Mouse (Mus musculus) lung, adult 18-20 months (tissue): Measurements from ENCODE around the gene Mob3b.

Experiments
- DNase-seq, 2 experiments: peaks; one replicate each; pipeline ENCODE4 v3.0.0; 2022; ENCODE audit warnings: mixed read lengths in 2 of 2

Mob3b gene

DNA sequence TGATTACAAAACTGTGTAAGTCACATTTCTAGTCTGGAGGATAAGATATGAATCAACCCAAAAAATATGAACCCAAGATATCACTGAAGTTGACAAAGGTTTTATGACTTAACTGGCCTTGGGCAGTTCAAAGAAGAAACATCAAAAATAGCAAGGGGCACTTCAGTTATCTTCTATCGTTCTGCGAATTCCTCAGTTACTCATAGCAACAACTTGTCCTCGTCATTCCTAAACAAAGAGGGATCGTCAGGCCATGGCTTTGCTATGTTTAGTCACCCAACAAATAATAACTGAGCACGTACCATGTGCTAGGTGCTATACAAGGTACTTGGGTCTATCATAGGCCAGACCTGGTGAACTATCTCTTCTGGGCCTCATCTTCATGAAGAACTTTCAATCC, 10.7 kb downstream of the Mob3b start:
- no peak for DNase-seq

DNA sequence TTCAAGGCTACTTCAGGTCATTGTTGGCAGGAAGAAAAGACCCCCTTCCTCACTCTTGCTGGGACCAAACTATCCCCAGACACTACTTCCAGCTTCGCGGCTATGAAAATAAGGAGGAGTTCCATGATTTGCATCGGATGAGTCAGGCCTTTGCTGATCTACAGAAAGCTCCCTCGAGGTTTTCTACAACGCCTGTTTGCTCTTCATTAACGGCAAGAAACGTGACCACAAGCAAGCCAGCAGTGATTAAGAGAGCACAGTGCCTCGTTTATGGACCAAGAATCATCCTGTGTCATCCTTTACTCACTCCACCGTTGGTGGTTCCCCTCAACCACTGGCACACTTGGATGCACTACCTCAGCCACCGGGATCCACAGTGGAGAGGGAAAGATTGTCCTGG, 11.6 kb downstream of the Mob3b start:
- DNase-seq = no peak

- no peak for DNase-seq
These were observed 13.7 kb downstream of the Mob3b start for GRCm38 (mm10) chr4:35143472-35144102.

- no peak for DNase-seq
These were observed 17.0 kb downstream of the Mob3b start for GRCm38 (mm10) chr4:35140317-35140716.

DNA sequence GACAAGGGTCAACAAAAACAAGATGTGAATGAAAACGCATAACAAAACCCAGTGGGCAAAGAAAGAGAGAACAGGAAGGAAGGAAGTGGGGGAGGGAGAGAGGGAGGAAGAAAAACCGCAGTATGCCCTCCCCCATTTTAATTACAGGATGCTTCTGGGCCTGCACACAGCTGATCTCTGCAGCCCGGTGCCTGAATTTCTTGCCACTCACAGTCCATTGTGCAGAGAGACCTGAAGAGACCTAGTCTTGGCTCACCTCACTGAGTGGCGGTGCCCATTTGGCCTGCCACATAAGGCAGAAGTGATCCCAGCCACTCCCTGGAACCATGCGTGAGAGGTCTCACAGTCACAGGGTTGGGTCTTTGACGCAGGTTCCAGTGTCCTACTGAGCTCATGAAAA, 19.2 kb downstream of the Mob3b start:
- DNase-seq = no peak

GRCm38 (mm10) chr4:35136996-35137395, 20.3 kb downstream of the Mob3b start:
- no peak for DNase-seq

- DNase-seq = no peak
These were observed 21.5 kb downstream of the Mob3b start for GRCm38 (mm10) chr4:35135806-35136205.

- DNase-seq = no peak
These were observed 22.3 kb downstream of the Mob3b start for GRCm38 (mm10) chr4:35134846-35135611.

- no peak for DNase-seq
These were observed 23.9 kb downstream of the Mob3b start for GRCm38 (mm10) chr4:35133411-35133810.

DNA sequence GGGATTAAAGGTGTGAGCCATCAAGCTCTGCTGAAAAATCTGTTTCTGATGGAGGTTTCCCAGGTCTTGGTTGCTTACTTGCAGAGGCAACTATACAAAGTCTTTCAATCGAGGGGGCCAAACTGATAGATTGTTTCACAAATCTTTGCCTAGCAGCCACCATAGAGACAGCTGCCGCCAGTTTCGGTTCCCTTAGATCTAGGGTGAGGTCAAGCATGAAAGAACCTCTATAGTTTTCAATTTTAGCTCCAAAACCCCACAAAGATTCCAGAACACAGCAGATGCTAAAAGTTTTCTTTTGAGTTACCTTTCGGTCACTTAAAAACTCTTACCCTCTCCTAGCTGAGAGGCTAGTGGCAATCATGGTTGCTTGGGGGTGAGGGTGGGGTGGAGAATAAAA, 25.7 kb downstream of the Mob3b start:
- no peak for DNase-seq

- peak; percentile 40 to 52 for DNase-seq
These were observed 26.8 kb downstream of the Mob3b start for GRCm38 (mm10) chr4:35130411-35130948.

DNA sequence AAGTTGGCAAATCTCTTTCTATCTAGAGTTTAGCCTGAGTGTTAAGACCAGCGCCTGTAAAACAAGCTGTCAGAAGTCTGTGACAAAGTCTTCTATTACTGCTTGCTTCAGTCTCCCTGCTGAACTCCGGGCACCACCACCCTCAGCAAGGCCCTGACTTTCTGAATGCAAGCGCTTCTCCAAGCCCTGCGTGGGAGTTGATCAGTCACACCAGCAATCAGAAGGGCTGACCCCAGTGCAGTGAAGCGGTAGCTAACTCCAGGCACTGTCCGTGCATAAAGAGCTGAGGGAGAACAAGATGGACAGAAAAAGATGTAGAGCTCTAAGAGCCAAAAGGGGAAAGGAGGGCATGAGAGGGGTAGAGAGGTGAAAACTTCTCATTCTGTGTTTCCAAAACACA, 29.5 kb downstream of the Mob3b start:
- no peak for DNase-seq

DNA sequence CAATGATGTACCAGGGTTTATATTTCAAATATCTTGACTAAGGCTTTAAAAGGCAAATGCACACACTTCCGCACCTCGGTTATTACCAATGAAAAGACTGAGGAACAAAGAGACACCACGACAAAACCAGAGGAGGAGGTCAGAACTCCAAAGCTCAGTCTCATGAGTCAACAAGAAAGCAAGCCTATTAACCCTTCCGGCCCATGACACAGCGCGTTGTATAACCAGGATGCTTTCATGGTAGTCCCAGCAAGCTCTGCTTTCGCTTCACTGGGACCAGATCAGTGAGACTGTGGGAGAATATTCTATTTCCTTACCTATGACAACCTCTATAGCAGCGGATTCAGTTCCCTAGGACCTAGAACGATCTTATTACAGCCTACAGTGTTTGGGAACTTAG, 30.5 kb downstream of the Mob3b start:
- DNase-seq = no peak

- DNase-seq = no peak
These were observed 31.9 kb downstream of the Mob3b start for GRCm38 (mm10) chr4:35125299-35125777.

DNA sequence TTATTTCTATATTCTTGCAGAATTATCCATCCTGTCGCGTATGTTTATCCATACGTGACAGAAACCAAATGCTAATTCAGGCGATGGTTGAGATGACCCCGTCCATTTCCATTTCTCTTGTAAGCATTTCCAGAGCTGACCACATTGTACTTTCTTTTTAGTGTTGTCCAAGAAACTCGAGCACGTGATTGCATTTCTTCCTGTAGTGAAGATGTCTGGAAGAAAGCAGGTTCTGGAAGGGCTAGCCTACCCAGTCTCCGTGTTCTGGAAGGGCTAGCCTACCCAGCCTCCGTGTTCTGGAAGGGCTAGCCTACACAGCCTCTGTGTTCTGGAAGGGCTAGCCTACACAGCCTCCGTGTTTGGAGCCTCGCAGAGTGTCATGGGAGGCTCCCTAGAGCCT, 33.3 kb downstream of the Mob3b start:
- DNase-seq = no peak

GRCm38 (mm10) chr4:35123087-35123486, 34.2 kb downstream of the Mob3b start:
- DNase-seq = no peak

DNA sequence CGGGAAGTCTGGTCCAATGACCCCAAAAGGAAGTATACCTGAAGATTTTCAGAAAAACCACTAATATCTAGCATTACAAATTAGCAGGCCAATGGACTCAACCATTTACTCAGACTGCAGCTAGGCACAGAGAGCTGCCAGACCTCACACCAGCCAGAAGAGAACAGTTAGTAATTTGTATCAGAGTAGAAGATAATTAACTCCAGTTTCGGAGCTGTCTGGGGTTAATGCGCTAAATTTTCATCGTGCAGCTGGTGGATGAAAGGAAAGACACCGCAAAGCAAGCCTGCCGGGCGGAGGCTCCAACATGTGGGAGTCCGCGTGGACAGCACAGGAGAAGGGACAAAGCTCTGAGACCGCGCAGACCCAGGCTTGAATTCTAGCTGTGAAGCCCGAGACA, 36.2 kb downstream of the Mob3b start:
- DNase-seq = no peak

- no peak for DNase-seq
These were observed 36.7 kb downstream of the Mob3b start for GRCm38 (mm10) chr4:35120575-35120974.

DNA sequence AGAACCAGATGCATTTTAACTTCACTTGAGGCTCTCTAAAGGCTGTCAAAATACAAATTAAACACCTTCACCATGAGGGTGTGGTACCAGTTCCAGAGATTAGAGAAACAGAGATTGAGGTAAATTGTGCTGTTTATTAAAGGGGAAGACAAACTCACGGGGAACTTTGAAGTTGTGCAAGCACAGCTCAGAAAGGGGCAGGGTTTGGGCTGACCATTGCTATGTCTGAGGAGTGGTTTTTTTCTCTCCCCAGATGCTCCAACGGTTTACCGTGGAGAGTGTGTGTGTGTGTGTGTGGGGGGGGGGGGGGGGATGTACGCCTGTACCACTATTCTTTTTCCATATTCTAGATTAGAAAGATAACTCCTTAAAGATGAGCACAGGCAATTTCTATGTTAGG, 37.1 kb downstream of the Mob3b start:
- DNase-seq = no peak

GRCm38 (mm10) chr4:35118851-35119250, 38.4 kb downstream of the Mob3b start:
- no peak for DNase-seq

GRCm38 (mm10) chr4:35117144-35117543, 40.1 kb downstream of the Mob3b start:
- DNase-seq = no peak

GRCm38 (mm10) chr4:35115933-35116332, 41.4 kb downstream of the Mob3b start:
- no peak for DNase-seq

DNA sequence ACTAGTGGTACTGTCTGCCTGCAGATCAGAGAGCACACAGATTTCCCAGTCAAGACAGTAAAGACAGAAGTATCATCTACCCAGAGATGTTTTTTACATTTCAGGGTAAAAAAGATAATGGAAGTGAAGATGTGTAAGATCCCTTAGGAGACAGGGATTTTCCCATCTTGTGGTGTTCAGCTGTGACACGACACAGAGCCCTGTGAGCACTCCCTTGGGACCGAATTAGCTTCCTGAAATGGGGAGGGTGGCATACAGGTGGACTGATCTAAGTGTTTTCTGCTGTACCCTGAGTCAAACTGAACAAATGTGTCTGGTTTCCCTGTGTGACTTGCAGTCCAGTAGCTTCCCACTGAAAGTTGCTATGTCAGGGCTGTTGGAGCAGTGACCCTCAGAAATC, 42.3 kb downstream of the Mob3b start:
- DNase-seq = no peak

- DNase-seq = no peak
These were observed 43.6 kb downstream of the Mob3b start for GRCm38 (mm10) chr4:35113516-35114248.
